Mouse (Mus musculus) forelimb bud, embryonic 11.5 days (tissue): ENCODE measurements around the gene Pgap1.

Experiments
- DNase-seq: peaks from one replicate; pipeline ENCODE4 v3.0.0-alpha.2; 2012; ENCODE audit warnings: low read depth, low spot score

Gene Pgap1

DNA sequence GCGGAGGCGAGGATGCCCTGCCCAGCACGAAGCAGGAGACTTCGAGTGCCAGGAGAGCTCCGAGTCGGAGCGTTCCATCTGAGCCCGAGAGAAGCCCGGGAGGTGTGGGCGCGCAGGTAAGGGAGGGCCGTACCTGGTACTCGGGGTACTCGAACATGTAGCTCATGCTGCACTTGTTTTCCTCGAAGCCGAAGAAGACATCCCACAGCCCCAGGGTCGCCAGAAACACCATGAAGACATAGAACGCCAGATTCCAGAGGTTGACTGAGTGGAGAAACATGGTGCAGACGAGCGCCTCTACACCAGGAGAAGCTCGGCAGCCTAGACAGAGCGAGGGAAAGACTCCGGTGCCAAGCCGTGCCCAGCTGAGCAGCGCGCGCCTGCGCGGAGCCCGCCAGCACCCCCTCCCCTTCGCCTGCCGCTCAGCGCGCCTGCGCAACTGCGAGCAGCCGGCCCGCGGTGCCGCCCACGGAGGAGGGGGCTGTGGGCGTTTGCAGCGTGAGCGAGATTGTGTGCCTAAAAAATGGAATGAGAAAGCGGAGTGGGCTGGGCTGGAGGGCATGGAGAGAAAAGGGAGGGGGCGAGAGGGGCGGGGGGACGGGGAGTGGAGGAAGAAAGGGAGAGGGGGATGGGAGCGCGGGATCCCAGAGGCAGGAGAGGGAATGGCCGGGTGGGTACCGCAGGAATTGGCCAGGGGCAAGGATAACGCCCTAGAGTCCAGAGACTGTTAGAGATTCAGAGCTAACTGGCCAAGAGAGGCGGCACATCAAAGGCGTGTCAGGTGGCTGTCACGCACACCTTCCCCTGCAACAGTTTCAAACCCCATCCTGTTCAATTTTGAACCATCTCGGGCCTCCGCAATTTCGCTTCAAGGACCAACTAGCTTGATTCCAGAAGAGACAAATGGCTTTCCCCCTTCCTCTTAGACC lies at the start of gene Pgap1:
Pgap1 (minus strand) TSS at position 384 of the 929 bp plus-strand sequence.
- DNase-seq: peak; percentile 91

DNA sequence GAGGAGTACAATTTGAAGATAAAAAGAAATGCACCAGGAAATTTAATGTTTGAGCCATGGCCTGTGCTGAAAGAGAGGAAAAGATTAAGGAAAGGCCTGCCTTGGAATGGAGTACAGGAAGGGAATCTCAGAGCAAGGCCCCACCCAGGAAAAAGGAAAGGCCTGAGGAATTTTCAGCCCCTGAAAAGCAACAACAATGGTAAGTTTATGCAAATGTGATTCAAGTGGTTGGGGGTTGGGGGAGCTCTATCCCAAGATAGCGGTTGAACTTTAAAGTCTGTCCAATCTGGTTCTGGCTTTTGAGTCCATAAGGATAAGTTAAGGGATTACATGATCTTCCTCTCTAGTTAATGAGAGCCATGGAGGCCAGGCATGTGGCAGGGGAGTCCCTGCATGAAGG lies 49.5 kb upstream of the Pgap1 start:
- DNase-seq: no peak

DNA sequence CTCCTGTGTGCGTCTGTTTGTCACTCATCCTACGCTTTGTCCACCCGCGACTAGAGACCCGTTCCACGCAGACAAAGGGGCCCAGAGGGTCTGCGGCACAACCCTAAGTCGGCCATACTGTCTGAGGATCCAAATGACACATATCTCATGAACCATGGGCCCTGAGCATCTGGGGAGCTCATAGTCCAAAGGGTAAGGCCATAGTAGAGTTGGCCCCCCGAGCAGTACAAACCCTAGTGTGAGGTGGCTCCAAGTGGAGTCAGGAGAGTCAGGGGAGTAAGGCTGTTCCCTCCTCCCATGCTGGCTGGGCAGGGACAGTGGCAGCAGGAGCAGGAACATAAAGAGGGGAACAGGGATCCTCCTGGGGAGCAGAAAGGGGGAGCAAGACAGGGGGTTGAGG lies 44.2 kb upstream of the Pgap1 start:
- DNase-seq: no peak

DNA sequence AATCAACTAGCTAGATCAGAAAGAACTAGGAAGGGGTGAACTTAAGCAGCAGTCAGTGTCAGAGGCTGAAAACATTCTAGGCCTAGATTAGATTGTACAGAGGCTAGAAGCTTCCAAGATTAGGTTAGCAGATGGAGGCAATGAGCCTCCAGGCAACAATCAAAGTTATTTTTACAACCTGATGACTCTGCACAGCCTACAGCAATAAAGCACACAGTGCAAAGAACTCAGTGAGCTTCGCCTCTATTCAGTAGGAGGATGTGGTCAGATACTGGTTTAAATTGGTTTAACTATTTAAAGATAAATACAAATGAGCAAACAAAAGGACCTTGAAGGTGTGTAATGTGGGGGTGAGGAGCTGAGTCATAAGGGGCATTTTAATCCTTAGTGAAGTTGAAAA lies 42.8 kb upstream of the Pgap1 start:
- no peak for DNase-seq

DNA sequence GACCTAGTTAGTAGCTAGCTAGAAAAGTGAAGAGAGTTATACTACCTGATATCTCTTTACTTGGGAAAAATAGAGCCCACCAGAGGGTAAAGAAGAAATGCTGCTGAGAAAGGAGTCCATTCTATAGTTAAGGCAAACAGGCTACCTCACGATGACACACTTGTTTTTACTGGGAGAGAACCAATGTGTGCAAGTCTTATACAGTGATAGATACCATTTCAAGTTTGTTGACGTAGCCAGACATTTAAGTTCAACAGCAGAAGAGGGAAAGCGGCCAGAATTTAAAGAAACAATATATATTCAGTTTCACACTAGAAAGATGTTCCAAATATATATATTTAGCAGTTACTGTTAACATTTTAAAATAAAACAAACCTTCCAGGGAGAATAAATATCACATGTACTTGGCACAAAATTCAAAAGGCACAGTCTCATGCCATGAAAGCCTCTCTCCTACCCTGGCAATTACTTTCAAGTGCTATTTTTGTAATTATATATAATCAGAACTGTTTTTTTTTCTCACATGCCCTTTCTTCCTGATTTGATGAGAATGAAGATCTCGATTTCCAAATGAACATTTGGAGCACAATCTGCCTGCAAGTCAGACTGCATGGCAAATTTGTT lies 40.2 kb upstream of the Pgap1 start:
- no peak for DNase-seq

DNA sequence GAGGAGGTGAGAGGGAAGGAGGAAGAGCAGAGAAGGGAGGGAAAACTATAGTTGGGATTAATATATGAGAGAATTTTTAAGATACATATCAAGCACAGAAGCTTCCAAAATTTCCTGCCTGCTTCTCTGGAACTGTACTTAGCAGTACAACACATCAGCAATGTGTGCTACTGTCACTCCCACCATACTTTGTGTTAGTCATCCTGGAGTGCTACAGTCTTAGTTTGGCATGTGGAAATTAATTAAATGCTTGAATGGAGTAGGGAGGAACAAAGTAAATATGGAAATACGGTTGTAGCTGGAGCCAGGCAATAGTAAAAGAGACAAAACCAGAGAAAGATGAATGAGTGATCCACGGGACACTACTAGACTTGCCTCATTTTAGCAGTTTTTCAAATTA lies 38.7 kb upstream of the Pgap1 start:
- no peak for DNase-seq

DNA sequence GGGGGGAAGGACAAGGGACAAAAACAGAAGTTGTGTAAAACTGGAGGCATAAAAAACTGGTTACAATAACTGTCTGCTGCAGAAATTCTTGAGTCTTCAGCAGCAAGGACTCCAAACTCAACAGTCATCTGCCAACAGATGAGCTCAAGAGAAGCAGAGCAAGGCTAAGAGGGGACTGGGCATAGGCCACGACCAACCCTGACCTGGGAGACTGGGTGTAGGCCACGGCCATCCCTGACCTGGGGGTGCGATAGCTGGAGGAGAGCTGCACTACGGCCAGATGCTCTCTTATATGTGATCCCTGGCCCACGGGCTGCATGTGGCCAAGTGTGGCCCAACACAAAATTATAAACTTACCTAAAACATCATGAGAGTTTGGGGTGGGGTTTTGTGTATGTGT lies 29.6 kb upstream of the Pgap1 start:
- DNase-seq: no peak

DNA sequence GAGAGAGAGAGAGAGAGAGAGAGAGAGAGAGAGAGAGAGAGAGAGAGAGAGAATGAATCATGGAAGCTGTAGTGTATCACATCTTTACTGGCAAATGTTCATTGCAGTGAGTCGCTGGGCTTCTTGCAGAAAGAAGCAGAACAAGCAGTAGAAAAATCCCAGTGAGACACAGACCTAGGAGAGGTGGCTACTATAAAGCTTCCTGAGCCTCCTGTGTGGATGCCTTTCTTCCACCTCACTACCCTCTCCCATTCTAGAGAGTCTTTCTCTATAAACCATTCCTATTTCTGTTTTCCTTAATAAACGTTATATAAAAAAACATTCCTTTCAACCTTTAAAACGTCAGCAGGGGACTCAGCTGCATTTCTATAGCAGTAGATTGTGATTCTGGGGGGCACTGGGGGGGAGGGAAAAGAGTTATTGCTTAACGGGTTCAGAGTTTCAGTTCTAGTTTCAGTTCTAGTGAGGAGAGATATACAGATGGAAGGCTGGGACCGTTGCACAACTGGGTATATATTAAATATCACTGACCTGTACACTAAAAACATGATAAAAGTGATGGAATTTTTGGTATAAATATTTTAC lies 28.6 kb upstream of the Pgap1 start:
- no peak for DNase-seq

DNA sequence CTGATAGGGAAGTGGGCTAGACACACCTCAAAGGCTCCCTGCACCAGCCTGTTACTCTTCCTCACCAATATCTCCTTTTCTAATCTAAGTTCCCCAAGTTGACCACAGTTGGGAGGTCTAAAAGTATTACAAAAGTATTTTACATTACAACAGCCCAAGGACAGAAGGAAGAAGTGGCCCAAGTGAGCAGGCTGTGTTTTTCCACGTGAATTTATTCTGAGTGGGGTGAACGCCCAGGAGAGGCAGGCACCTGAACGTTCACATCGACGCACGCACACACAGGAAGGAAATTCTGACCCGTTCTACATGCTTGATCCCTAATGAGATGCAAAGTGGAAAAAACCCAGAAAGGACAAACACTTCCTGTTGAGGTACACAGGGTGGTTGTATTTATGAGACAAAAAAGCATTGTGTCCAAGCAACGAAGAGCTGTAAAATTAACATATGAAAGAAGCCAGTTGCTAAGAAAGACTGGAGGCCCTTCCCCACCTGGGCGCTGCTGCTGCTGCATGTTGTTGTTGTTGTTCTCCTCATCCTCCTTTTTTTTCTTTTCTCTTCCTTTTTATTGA lies 27.9 kb upstream of the Pgap1 start:
- no peak for DNase-seq

DNA sequence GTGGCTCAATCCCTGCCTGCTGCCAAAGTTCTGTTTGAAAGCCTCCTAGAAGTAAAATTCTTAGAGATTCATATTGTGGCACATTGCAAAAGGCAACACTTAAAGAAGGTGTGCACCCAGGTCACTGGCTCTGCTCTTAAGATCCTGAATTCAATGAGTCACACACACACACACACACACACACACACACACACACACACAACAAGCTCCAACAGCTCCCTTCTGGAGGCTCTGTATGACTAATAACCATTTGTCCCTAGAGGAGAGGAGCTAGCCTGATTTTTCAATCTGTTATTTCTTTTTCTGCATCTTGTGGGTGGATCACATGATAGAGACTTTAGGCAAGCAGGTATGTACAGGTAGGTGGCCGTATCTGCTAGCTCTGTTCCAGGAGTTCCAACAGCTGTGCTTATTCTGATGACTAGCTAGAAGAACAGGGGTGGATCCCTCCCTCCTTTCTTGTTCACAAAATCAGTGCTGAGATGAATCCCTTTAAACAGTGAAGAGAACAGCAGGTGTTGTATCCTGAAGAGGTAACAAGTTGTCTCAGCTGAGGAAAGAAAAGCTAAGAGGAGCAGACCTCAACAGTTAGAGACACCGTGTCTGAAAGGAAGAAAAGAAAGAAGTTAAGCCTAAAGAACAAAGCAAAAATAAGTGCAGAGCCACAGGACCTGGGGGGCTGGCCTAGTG lies 27.2 kb upstream of the Pgap1 start:
- no peak for DNase-seq

DNA sequence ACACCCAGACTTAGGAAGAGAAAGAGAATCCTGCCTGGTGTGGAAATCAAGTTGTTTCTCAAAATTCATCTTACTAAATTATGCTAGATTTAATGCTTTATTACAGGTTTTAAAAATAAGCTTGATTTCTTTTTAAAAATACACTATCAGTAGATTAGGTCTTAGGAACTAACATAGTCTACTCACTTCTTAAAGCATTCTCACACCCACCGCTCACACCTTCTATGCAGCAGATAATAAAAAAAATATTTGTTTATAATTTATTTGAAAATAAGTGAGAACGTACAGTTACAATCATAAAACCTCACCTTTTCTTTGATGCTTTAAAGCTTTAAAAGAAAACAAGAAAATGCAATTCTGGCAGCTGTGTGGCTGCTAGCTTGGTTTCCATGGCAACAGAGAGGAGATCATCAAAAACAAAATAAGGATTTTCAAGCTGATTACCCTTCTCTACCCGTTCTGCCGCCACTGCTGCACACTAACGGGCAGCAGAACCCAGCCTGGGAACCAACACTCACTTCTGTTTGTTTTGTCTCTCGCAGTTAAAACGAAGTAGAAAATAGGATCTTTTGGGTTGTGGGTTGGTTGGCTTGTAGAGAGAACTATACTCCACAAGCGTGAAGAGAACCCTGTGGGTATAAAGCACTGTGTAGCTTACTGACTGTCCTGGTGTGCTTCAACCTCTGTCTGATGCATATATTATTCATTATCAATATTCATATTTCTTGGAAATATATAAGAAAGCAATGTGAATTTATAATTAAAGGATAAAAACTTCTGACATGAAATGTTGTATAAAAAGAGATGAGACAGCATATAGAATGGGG lies 21.1 kb upstream of the Pgap1 start:
- no peak for DNase-seq

DNA sequence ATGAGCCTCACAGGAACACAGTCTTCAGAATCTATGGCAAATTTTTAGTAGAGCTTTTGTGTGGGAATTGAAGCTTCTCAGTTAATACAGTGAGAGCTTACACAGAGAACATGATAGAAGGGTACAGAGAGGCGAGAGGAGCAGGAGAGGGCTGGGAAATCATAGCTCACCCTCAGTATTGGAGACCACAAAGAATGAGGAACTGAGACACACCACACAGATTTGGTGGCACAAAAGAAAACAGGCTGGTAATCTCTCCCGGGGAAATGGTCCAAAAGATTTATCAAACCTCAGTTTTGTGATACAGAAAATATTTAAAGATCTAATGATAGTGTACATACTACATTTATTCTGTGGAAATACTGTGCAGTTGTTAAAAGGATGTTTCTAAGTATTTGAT lies 11.6 kb upstream of the Pgap1 start:
- no peak for DNase-seq

DNA sequence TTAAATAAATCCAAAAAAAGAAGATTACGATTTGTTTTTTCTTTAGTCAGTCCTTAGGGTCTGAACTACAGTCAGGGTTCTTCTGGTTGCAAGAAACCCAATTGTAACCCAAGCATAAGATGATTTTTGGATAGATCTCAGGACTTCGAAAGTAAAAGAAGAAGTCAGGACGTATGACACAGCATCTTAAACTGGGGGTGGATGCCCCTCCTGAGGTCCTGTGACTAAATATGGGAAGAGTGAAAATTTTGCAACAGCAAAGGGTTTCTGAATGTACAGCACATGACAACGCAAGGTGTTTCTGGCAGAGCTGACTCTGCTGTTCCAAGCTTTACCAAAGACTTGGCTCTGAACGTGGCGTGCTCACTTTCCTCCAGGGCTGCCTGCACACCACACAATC lies 6.4 kb upstream of the Pgap1 start:
- no peak for DNase-seq

DNA sequence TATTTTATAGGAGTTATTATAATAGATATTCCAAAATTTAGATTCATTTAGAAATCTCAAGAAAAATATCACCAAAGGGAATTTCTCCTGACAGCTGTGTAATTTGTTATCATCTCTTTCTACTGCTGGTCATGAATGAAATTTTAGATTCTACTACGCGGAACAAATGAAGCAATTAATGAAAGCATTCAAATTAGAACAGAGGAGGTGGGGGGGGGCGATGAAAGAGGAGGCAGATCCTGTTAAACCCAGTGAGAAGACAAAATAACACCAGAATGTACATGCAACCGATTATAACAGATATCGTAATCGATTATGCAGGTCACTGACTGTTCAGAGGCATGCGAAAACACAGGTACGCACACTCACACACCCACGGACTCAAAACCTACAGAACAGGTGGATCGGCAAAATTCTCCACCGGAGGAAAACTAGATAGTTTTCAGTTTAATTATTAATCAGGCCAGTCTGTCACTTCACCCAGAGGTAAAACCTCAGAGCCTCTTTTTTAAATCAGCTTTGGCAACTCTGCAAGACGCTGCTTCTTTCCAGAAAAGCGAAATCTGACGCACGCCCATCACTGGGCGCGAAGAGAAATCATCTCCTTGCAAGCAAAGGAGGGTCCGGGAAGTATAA lies 780 bp downstream of the Pgap1 start:
- no peak for DNase-seq

DNA sequence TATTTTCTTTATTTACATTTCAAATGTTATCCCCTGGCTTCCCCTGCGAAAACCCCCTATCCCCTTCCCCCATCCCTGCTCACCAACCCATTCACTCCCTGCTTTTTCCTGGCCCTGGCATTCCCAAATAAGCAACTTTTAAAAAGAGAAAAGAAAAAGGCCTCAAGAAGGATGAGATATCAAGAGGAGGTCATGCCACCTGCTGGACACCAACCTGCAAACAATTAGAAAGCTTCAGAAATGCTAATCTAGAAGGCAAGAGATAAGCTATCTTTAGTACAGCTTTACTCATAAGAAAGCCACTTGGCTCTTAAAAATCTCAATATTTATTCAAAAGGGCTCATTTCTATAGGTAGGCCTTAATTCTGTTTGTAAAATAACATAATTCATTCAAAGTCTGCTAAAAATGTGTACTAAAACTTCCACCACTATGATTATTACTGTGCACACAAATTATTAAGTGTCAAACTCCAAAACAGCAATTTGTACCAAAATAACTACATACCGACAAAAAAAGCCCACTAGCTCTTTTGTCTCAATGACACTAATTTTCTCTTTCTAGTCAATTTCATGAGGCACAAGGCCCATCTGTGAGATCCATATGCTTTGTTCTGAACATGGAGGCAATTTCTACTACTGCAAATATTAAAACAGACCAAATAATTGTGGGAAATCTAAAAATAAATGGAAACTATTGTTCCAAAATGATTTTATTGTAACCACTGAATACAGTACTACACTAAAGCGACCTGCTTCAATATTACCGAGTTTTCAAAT lies 1.9 kb downstream of the Pgap1 start:
- DNase-seq: no peak

DNA sequence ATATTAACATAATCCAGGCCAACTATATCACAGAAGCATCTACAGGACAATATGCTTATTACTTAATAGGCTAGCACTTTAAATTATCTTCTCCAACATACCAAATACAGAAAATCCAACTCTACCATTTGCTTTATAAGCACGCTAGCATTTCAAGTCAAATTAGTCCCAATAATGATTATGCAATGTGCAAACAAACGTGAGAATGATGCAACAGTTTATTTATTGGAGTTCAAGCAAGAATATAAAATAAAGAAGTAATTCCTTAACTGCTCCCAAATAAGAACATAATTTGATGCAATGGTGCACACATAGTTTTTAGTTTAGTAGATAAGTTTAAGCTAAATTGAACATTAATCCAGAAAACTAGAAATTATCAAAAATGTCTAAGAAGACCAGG lies 4.9 kb downstream of the Pgap1 start:
- DNase-seq: no peak

DNA sequence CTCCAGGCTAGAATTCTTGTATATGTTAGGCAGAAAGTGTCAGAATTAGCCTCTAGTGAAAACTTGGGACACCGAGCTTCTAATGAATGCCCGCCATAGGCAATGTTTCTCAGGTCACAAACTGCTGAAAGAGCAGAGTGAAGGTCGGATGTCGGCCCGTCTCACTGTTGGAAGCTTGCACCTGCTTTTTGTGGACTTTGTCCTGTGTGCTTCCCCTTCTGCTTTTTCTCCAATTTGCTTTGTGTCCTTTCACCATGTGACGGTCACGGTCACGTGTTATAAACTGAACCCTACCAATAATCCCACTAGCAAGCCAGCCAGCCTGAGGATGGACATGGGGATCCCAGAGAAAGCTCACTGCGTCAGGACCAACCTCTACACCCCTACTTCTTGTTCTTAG lies 12.3 kb downstream of the Pgap1 start:
- DNase-seq: no peak

DNA sequence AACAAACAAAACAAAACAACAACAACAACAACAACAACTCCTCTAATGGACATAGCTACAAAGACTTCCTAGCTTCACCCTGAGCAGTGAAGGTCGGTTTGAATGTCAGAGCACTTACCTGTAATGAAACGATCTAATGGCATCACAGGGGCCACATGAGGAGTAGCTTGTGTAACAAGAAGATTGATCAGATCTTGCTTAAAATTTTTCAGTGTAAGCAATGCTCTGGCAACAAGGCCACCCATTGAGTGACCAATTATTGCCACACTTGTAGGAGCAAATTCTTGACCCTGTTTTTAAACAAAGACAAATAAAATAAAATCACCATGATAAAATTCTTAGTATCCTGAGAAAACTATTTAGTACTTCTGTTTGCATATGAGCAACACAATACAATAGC lies 14.6 kb downstream of the Pgap1 start:
- DNase-seq: no peak

DNA sequence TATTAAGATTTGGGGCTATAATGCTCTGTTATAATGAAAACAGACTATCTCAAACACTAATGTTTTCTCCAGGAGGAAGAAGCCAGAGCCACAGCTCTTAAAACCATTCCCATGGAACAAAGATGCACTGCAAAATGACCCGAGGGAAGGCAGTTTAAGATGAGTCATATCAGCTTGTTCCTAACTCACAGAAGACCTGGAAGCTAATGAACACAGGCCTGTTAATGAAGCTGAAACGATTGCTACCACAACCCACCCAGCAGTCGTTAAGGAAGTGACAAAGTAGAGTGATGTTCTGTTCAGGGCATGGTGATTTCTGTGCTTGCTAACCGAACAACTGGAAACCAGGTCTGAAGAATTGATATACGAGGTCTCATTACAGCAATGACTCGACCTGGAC lies 26.3 kb downstream of the Pgap1 start:
- no peak for DNase-seq

DNA sequence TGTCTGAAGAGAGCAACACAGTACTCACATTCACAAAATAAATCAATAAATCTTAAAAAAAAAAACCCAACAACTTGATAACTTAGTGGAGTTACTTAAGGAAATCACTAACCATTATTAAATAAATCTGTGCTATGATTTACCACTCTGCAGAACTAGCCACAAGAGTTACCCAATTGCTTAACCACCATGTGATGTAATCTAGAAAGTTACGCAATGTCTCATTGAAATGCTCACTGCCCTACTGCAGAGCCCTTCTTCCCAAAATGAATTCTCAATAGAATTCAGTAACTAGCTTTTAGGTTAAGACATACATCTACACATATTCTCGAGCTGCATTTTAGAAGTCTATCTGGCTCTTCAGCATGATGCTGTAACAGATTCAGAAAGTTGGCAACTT lies 33.8 kb downstream of the Pgap1 start:
- DNase-seq: no peak
